Mouse (Mus musculus): ENCODE data around the gene Triap1. TPM values are rescaled to one million over a fixed set of nuclear protein-coding genes. Genes with fewer than 3 reads are reported as not detected.

Triap1 gene
- polyA plus RNA-seq, 1 experiment from 2014 or later = 64.4 TPM

GRCm38 (mm10) chr5:115341314-115342165, 515 bp downstream of the Triap1 start:
- 11% methylated on average over 36 of the region's 36 CpGs for WGBS
- peaks cover 11% of the 10 kb centered on the region for H3K4me1 ChIP-seq
- H3K9ac ChIP-seq = peak overlapping the region; percentile 90
- 0 out of 2 replicates have a peak, but pooled peaks have one; percentile 34 for ATAC-seq (ENCODE audit: insufficient number of reproducible peaks, insufficient read depth, low FRiP score, low TSS enrichment, low read depth)
- no peaks in the 10 kb centered on the region for H3K27me3 ChIP-seq
- H3K9me3 ChIP-seq = no peaks in the 10 kb centered on the region
- peak overlapping the region; percentile 73 for H3K4me2 ChIP-seq
- H3K4me3 ChIP-seq = peak overlapping the region; percentile 72
- H3K36me3 ChIP-seq = peaks cover 49% of the 10 kb centered on the region
- peak overlapping the region; percentile 80; the same call in 1 of the 2 replicates for H3K27ac ChIP-seq

GRCm38 (mm10) chr5:115347564-115347963, 6.5 kb downstream of the Triap1 start:
- 4% methylated on average over 5 of the region's 5 CpGs for WGBS
- Histone ChIP-seq H3K36me3 (peaks cover 38% of the 10 kb centered on the region), H3K9me3 (no peaks in the 10 kb centered on the region), H3K4me2 (peak overlapping the region; percentile 97), H3K9ac (peak overlapping the region; percentile 90), H3K27me3 (no peaks in the 10 kb centered on the region), H3K27ac (no peak overlapping the region), H3K4me1 (peaks cover 15% of the 10 kb centered on the region), H3K4me3 (peak overlapping the region; percentile 93)
- no peak; the same call in 1 of the 2 replicates for ATAC-seq (ENCODE audit: insufficient number of reproducible peaks, insufficient read depth, low FRiP score, low TSS enrichment, low read depth)

DNA sequence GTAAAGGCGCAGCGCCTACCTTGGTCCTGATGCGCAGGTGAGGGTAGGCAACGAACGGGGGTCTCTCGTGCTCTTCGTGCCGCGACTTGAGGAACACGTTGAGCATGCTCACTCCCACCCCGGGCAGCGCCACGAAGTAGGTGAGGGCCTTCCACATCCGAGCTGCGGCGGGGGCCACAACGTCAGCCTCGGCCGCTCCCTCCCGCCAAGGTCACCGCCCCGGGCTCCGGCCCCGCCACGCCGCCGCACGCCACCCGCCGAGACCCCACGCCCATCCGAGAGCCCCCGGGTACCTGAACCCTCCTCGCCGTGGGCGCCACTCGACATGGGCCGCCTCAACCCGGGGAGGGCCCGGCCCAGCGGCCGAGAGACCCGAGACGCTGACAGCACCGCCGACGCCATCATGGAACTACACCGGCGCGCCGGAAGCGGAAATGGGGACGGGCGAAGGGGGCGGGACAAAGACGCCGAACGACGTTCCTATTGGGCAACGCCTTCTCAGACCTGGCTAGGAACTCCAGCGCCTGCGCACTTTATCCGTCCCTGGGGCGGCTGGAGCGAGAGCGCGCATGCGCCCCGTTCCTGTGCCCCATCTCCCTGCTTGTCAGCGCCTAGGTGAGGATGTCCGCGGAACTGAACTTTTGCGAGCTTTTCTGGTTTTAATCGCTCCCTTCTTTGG, 7.7 kb downstream of the Triap1 start, which contains the start of gene Cox6a1:
Gene Cox6a1 (minus strand): TSS at position 436 of the 679 bp plus-strand sequence.
- peak; percentile 93 for ATAC-seq (ENCODE audit: insufficient number of reproducible peaks, insufficient read depth, low FRiP score, low TSS enrichment, low read depth)
- H3K4me2 ChIP-seq = peak within 1 kb of the TSS; percentile 97

DNA sequence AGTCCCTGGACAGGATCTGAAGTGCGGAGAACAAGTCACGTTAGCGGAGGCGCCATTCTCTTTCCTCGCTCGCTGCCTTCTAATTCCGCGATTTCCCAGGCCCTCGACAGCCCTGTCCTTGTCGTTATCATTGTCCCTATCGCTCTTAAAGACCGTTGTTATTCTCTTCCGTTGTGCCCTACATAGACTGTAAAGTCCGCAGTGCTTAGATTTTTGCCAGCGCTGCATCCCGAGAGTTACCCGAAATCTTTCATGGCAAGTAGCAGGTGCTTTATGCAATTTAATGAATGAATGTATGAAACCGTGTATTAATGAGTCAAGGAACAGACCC, 8.2 kb downstream of the Triap1 start:
- Histone ChIP-seq H3K36me3 (peaks cover 21% of the 10 kb centered on the region), H3K4me3 (peak overlapping the region; percentile 93), H3K27me3 (no peaks in the 10 kb centered on the region), H3K4me2 (peak overlapping the region; percentile 83), H3K27ac (peak overlapping the region; percentile 77), H3K4me1 (peaks cover 15% of the 10 kb centered on the region), H3K9ac (peak overlapping the region; percentile 90), H3K9me3 (no peaks in the 10 kb centered on the region)
- ATAC-seq (ENCODE audit: insufficient number of reproducible peaks, insufficient read depth, low FRiP score, low TSS enrichment, low read depth) = no peak
- WGBS = under 1% methylated on average over 18 of the region's 18 CpGs

More for the DNA sequence above, 7.7 kb downstream of the Triap1 start, which contains the start of gene Cox6a1:
- Histone ChIP-seq H3K27ac (peak within 1 kb of the TSS; percentile 77), H3K36me3 (peaks cover 27% of the 10 kb centered on the region), H3K27me3 (no peaks in the 10 kb centered on the region), H3K4me1 (peaks cover 15% of the 10 kb centered on the region), H3K9me3 (no peaks in the 10 kb centered on the region), H3K9ac (peak within 1 kb of the TSS; percentile 90), H3K4me3 (peak within 1 kb of the TSS; percentile 93)
- WGBS = under 1% methylated on average over 73 of the region's 74 CpGs

DNA sequence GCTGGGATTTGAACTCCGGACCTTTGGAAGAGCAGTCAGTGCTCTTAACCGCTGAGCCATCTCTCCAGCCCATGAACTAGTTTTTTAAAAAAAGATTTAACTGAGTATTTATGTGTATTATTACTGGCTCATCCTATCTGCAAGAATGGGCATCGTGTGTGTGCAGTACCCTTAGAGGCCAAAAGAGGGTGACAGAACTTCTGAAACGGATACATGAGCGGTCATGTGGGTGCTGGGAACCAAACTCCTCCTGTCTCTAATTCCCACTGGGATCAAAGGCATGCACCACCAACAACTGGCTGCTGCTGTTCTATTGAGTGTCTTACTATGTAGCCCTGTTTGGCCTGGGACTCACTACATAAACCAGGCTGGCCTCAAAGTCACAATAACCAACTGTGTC, 10.3 kb downstream of the Triap1 start:
- Histone ChIP-seq H3K4me1 (peaks cover 15% of the 10 kb centered on the region), H3K36me3 (peaks cover 2% of the 10 kb centered on the region), H3K9ac (no peak overlapping the region), H3K4me3 (no peak overlapping the region), H3K4me2 (no peak overlapping the region), H3K27me3 (no peaks in the 10 kb centered on the region), H3K27ac (no peak overlapping the region), H3K9me3 (no peaks in the 10 kb centered on the region)
- no peak for ATAC-seq (ENCODE audit: insufficient number of reproducible peaks, insufficient read depth, low FRiP score, low TSS enrichment, low read depth)
- 84% methylated on average over 5 of the region's 5 CpGs for WGBS

GRCm38 (mm10) chr5:115355070-115355469, 14.0 kb downstream of the Triap1 start:
- H3K9me3 ChIP-seq = no peaks in the 10 kb centered on the region
- H3K9ac ChIP-seq = no peak overlapping the region
- no peak for ATAC-seq (ENCODE audit: insufficient number of reproducible peaks, insufficient read depth, low FRiP score, low TSS enrichment, low read depth)
- H3K4me2 ChIP-seq = no peak overlapping the region
- no peaks in the 10 kb centered on the region for H3K36me3 ChIP-seq
- 61% methylated on average over 13 of the region's 13 CpGs for WGBS
- H3K4me3 ChIP-seq = no peak overlapping the region
- no peaks in the 10 kb centered on the region for H3K4me1 ChIP-seq
- no peaks in the 10 kb centered on the region for H3K27me3 ChIP-seq
- H3K27ac ChIP-seq = no peak overlapping the region

- Histone ChIP-seq H3K4me2 (peak overlapping the region; percentile 19; the same call in 1 of the 2 replicates), H3K4me1 (no peaks in the 10 kb centered on the region), H3K9ac (no peak overlapping the region), H3K9me3 (no peaks in the 10 kb centered on the region), H3K27ac (no peak overlapping the region), H3K27me3 (no peaks in the 10 kb centered on the region), H3K4me3 (no peak overlapping the region), H3K36me3 (no peaks in the 10 kb centered on the region)
- ATAC-seq (ENCODE audit: insufficient number of reproducible peaks, insufficient read depth, low FRiP score, low TSS enrichment, low read depth) = no peak
- WGBS = 3% methylated on average over 12 of the region's 12 CpGs
Observed at GRCm38 (mm10) chr5:115358872-115359271, 17.8 kb downstream of the Triap1 start.

DNA sequence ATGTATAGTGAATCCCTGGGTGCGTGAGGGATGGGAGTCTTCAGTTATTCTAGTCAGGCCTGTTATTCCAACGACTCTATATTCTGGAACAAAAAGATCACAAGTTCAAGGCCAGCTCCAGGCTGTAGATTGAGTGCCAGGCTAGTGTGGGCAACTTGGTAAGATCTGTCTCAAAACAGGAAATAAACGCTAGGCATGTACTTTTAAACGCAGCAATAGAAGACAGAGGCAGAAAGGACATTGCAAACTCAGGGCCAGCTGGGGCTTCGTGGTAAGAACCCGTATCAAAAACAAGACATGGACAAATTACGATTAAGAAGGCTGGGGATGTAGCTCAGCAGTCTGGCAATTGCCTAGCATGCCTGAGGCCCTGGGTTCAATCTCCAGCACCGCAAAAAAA, 18.4 kb downstream of the Triap1 start:
- 85% methylated on average over 8 of the region's 8 CpGs for WGBS
- no peak overlapping the region for H3K4me2 ChIP-seq

GRCm38 (mm10) chr5:115359851-115360372, 18.9 kb downstream of the Triap1 start:
- no peaks in the 10 kb centered on the region for H3K27me3 ChIP-seq
- no peak overlapping the region for H3K4me3 ChIP-seq
- H3K36me3 ChIP-seq = no peaks in the 10 kb centered on the region
- no peak overlapping the region for H3K27ac ChIP-seq
- ATAC-seq (ENCODE audit: insufficient number of reproducible peaks, insufficient read depth, low FRiP score, low TSS enrichment, low read depth) = no peak
- no peaks in the 10 kb centered on the region for H3K4me1 ChIP-seq
- H3K4me2 ChIP-seq = no peak overlapping the region
- WGBS = 69% methylated on average over 5 of the region's 5 CpGs
- no peak overlapping the region for H3K9ac ChIP-seq
- no peaks in the 10 kb centered on the region for H3K9me3 ChIP-seq

More for the DNA sequence above, 18.4 kb downstream of the Triap1 start:
- H3K4me3 ChIP-seq = no peak overlapping the region
- no peak overlapping the region for H3K27ac ChIP-seq
- H3K36me3 ChIP-seq = no peaks in the 10 kb centered on the region
- no peaks in the 10 kb centered on the region for H3K4me1 ChIP-seq
- no peaks in the 10 kb centered on the region for H3K27me3 ChIP-seq
- no peaks in the 10 kb centered on the region for H3K9me3 ChIP-seq
- H3K9ac ChIP-seq = no peak overlapping the region
- no peak for ATAC-seq (ENCODE audit: insufficient number of reproducible peaks, insufficient read depth, low FRiP score, low TSS enrichment, low read depth)

GRCm38 (mm10) chr5:115362216-115362615, 21.2 kb downstream of the Triap1 start:
- no peak overlapping the region for H3K4me2 ChIP-seq
- no peaks in the 10 kb centered on the region for H3K27me3 ChIP-seq
- ATAC-seq (ENCODE audit: insufficient number of reproducible peaks, insufficient read depth, low FRiP score, low TSS enrichment, low read depth) = no peak
- no peaks in the 10 kb centered on the region for H3K9me3 ChIP-seq
- H3K9ac ChIP-seq = no peak overlapping the region
- H3K27ac ChIP-seq = no peak overlapping the region
- H3K36me3 ChIP-seq = no peaks in the 10 kb centered on the region
- no peak overlapping the region for H3K4me3 ChIP-seq
- WGBS = 34% methylated on average over 7 of the region's 7 CpGs
- H3K4me1 ChIP-seq = no peaks in the 10 kb centered on the region

GRCm38 (mm10) chr5:115362819-115363714, 22.0 kb downstream of the Triap1 start:
- Histone ChIP-seq H3K4me2 (no peak overlapping the region), H3K4me3 (no peak overlapping the region), H3K27ac (no peak overlapping the region), H3K4me1 (no peaks in the 10 kb centered on the region), H3K27me3 (no peaks in the 10 kb centered on the region), H3K36me3 (no peaks in the 10 kb centered on the region), H3K9me3 (no peaks in the 10 kb centered on the region), H3K9ac (no peak overlapping the region)
- no peak for ATAC-seq (ENCODE audit: insufficient number of reproducible peaks, insufficient read depth, low FRiP score, low TSS enrichment, low read depth)
- 23% methylated on average over 19 of the region's 19 CpGs for WGBS
